Mouse (Mus musculus) erythroblast, embryonic 14.5 days (primary cell): ENCODE data around the gene Rnf114. TPM values are rescaled to one million over a fixed set of nuclear protein-coding genes. Genes with fewer than 3 reads are reported as not detected.

Experiments
- H3K27me3 ChIP-seq: 2 replicates; pipeline ENCODE4 v1.6.1; 2012; ENCODE audit warnings: inconsistent platforms; ENCODE audit not compliant: control insufficient read depth
- H3K36me3 ChIP-seq: 2 replicates; pipeline ENCODE4 v1.6.1; 2012; ENCODE audit warnings: mild to moderate bottlenecking, inconsistent platforms; ENCODE audit not compliant: control insufficient read depth
- H3K4me1 ChIP-seq: 2 replicates; pipeline ENCODE4 v1.6.1; 2012; ENCODE audit warnings: inconsistent platforms; ENCODE audit not compliant: control insufficient read depth
- H3K4me3 ChIP-seq: replicated peaks from 2 replicates; pipeline ENCODE3; 2012; ENCODE audit warnings: moderate library complexity, mild to moderate bottlenecking, inconsistent platforms
- H3K9me3 ChIP-seq: 2 replicates; pipeline ENCODE4 v1.6.1; 2012; ENCODE audit warnings: low read length, inconsistent platforms, mixed read lengths; ENCODE audit not compliant: control insufficient read depth
- GATA1 ChIP-seq: IDR thresholded peaks from 2 replicates; pipeline ENCODE4 v1.6.1; 2012; ENCODE audit warnings: low read length, inconsistent platforms, mixed read lengths
- TAL1 ChIP-seq: IDR thresholded peaks from 3 replicates; pipeline ENCODE4 v1.6.1; 2012; ENCODE audit warnings: low read length, inconsistent platforms, mixed read lengths
- polyA plus RNA-seq: library from polyadenylated mRNA; stranded (reverse); fragments of >175 nt; gene quantifications from 2 replicates; pipeline ENCODE4 v1.2.3, GENCODE M21; 2012

Rnf114 gene
- polyA plus RNA-seq, 1 experiment: 0.89 TPM

DNA sequence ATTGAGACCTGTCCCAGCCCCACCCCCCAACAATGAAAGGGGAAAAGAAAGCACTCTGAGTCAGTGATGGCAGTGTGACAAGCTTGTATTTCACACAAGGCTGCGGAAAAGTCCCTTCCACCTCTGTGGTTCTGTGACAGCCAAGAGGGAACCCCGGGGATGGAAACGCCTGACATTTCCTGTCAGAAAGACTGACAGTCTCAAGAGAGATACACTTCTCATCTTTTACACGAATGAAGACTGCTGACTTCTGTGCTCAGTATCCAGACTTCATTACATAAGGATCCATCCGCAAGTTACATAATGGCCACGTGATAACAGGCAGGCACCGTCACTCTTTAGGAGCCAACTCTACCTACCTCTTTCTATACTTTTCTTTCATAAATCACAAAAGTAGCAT is 4.0 kb downstream of the Rnf114 start:
- peaks cover 25% of the 10 kb centered on the region for H3K4me1 ChIP-seq
- TF ChIP-seq TAL1 (no peak), GATA1 (no peak)
- no peaks in the 10 kb centered on the region for H3K36me3 ChIP-seq
- no peaks in the 10 kb centered on the region for H3K9me3 ChIP-seq
- no peaks in the 10 kb centered on the region for H3K27me3 ChIP-seq
- H3K4me3 ChIP-seq: no peak overlapping the region

DNA sequence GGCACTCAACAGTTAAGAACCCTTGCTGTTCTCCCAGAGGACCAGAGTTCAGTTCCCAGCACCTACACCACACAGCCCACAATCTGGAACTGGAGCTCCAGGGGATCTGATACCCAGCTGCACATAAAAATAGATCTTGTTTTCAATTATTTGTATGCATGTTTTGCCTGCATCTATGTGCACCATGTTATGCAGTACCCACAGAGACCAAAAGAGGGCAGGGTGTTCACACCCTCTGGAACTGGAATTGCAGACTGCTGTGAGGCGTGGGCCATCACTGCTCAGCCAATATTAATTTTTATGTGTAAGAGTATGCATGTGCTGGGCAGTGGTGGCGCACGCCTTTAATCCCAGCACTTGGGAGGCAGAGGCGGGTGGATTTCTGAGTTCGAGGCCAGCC is 4.8 kb downstream of the Rnf114 start:
- TF ChIP-seq TAL1 (no peak), GATA1 (no peak)
- Histone ChIP-seq H3K36me3 (no peaks in the 10 kb centered on the region), H3K4me1 (peaks cover 18% of the 10 kb centered on the region), H3K4me3 (no peak overlapping the region), H3K9me3 (no peaks in the 10 kb centered on the region), H3K27me3 (no peaks in the 10 kb centered on the region)

DNA sequence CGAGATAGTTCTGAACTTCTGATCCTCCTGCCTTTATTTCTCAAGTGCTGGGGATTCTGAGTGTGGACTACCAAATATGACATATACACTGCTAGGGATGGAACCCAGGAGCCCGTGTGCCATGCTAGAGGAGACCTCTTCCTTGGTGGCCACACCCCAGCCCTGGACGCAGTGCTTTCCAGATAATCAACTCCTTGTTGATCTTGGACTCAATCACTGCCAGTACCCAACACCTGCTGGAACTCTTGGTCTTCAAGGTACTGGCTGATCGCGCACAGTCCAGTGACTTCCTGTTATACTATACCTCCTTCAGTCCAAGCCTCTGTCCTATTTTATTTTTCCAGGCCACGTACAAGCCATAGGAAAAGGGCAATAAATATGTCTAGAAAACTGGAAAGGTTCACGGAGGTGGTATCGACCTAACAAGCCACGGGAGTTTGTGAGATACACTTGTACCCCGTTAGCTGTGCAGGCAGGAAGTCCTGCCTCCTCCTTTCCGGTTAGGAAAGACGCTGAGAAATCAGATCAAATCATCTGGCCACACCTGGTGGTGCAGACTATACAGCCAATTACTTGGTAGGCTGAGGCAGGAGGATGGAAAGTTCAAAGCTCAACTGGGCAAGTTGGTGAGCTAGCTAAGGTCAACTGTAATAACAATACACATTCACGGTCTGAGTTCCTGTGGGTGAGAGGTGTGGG is 10.3 kb downstream of the Rnf114 start:
- Histone ChIP-seq H3K4me1 (peaks cover 48% of the 10 kb centered on the region), H3K9me3 (no peaks in the 10 kb centered on the region), H3K36me3 (peaks cover 21% of the 10 kb centered on the region), H3K4me3 (peak overlapping the region; percentile 70), H3K27me3 (no peaks in the 10 kb centered on the region)
- no peak for TF ChIP-seq GATA1
- TF ChIP-seq TAL1: no peak

DNA sequence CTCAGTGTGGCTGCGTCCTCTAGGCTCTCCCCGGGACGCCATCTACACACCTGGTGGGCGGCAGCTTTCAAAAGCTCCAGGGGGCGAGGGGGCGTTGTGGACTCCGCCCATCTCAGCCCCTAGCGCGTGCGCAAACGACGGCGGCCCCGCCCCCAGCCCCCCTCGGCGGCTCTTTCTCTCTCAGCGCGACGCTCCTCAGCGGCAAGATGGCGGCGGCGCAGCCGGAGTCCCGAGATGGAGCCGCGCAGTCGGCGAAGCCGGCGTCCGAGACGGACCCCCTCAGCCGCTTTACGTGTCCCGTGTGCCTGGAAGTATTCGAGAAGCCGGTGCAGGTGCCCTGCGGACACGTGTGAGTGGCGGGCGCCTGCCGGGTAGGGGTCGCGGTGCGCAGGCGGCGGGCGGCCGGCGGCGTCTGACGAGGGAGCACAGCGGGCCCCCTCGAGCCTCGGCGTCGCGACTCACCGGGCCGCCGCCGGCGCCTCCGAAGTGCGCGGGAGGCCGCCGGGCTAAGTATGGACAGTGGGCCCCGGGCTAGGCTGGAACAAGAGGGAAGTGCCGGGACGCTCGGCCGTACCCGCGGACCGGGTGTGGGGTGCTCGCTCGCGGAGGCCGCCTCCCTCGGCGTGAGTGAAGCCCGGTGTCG is 10.9 kb downstream of the Rnf114 start:
- Histone ChIP-seq H3K4me1 (peaks cover 50% of the 10 kb centered on the region), H3K4me3 (peak overlapping the region; percentile 70), H3K9me3 (no peaks in the 10 kb centered on the region), H3K27me3 (no peaks in the 10 kb centered on the region), H3K36me3 (peaks cover 27% of the 10 kb centered on the region)
- TF ChIP-seq TAL1: no peak
- TF ChIP-seq GATA1: no peak

DNA sequence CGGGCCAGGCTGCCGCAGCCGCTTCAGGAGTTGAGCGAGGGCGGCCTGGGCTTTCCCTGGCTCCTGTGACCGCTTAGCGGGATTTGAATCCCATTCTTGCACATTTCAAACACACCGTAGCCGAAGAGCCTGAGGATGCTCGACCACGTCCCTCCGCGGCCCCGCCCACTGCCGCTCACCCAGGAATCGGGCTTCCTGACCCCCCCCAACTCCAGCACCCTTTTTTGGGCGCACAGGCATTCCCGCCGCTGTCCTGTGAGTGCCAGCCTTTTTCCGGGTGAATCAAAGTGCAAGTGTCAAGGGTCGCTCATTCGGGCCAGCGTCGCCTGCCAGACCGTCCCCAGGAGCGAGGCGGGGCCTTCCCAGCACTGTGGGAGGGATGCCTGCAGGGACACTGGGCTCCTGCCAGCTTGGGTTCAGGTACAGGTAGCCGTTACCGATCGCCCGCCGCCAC is 11.5 kb downstream of the Rnf114 start:
- TF ChIP-seq GATA1 (no peak), TAL1 (no peak)
- peak overlapping the region; percentile 70 for H3K4me3 ChIP-seq
- peaks cover 32% of the 10 kb centered on the region for H3K36me3 ChIP-seq
- H3K4me1 ChIP-seq: peaks cover 50% of the 10 kb centered on the region
- H3K27me3 ChIP-seq: no peaks in the 10 kb centered on the region
- H3K9me3 ChIP-seq: no peaks in the 10 kb centered on the region

DNA sequence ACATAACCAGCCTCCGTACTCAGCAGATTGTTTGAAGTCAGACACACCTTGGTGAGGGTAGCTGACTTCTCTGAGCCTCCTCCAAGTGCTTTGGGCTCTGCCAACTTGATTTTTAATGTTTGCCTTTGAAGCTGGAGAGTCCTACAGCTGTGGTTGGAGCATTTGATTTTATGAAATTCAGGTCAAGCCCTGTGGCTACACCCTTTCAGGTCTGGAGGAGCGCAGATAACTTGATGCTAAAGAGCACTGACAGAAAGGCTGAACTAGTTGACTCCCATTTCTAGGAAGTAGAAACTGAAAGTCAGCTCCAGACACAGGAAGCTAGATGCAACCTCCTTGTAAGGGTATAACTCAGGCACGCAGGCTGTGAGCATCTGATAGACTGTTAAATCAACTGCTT is 12.7 kb downstream of the Rnf114 start:
- Histone ChIP-seq H3K27me3 (no peaks in the 10 kb centered on the region), H3K36me3 (peaks cover 43% of the 10 kb centered on the region), H3K4me1 (peaks cover 53% of the 10 kb centered on the region), H3K4me3 (peak overlapping the region; percentile 0), H3K9me3 (no peaks in the 10 kb centered on the region)
- TF ChIP-seq TAL1 (no peak), GATA1 (no peak)

DNA sequence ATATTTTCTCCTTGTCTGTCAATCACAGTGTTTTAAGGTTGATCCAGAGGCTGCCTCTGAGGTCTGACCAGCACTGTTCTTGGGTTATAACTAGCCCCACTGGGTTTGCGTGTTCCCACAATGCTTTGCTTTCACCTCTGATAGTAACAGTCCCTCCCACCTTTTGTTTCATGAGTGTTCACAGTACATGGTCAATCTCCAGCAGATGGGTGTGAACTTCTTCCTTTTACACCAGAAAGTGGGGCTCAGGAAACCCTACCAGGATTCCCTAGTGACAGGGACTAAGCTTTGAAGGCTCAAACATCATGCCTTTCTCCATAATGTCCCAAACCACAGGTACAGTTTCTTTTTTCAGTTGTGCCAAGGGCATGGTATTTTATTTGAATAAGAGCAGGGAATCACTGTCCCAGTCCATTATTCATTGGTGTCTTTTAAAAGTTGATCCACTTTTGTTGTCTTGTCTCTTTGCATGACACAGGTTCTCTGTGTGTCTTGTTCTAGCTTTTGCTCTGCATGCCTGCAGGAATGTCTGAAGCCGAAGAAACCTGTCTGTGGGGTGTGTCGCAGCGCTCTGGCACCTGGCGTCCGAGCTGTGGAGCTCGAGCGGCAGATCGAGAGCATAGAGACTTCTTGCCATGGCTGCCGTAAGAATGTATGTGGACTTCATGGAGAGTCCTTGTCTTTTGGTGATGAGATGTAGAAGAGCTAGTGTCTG is 14.3 kb downstream of the Rnf114 start:
- peaks cover 58% of the 10 kb centered on the region for H3K4me1 ChIP-seq
- H3K4me3 ChIP-seq: no peak overlapping the region
- TF ChIP-seq TAL1: no peak
- TF ChIP-seq GATA1: no peak
- H3K27me3 ChIP-seq: no peaks in the 10 kb centered on the region
- peaks cover 59% of the 10 kb centered on the region for H3K36me3 ChIP-seq
- H3K9me3 ChIP-seq: no peaks in the 10 kb centered on the region

DNA sequence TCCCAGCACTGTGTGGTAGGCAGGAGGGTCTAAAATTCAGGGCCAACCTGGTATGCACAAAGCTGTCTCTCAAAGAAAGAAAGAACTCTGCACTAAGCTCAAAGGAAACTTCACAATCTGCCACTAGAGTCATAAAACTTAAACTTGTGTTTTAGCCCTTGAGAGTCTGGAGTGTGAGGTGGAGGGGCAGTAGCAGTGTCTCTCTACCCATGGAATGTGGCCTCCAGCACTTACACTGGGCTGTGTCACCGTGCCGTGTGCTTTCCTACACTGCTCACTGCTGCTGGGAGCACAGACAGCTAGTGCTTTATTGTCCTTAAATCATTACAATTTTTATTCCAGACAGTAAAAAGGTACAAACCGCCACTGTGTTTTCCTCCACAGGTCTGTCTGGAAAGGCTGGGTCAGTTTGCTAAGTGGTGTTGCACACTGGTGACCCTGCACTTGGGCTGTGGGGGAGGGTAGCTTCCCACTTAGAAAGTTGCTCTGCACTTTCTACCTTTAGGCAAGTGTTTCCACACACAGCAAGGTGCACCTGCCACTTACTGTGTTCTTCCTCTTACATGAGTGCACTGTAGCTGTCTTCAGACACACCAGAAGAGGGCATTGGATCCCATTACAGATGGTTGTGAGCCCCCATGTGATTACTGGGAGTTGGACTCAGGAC is 15.4 kb downstream of the Rnf114 start:
- H3K9me3 ChIP-seq: no peaks in the 10 kb centered on the region
- peaks cover 51% of the 10 kb centered on the region for H3K4me1 ChIP-seq
- TF ChIP-seq TAL1 (no peak), GATA1 (no peak)
- H3K36me3 ChIP-seq: peaks cover 70% of the 10 kb centered on the region
- no peaks in the 10 kb centered on the region for H3K27me3 ChIP-seq
- H3K4me3 ChIP-seq: no peak overlapping the region

DNA sequence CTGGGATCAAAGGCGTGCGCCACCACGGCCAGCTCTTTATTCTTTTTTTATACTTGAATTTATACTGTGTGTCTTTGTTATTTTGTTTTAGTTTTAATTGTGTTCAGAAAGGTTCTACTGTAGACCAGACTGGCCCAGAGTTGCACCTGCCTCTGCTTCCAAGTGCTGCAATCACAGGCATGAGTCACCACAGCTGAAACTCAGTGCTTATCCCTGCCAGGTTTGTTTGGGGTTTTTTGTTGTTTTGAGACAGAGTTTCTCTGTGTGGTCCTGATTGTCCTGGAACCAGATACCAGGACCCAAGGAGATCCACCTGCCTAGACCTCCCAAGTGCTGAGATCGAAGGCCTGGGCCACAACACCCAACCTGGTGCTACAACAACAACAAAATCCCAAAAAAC is 16.1 kb downstream of the Rnf114 start:
- Histone ChIP-seq H3K36me3 (peaks cover 77% of the 10 kb centered on the region), H3K27me3 (no peaks in the 10 kb centered on the region), H3K9me3 (no peaks in the 10 kb centered on the region), H3K4me3 (no peak overlapping the region), H3K4me1 (peaks cover 48% of the 10 kb centered on the region)
- TF ChIP-seq TAL1 (no peak), GATA1 (no peak)
